Mouse (Mus musculus) liver, adult 2 months (tissue): ENCODE measurements around the gene Kmt5a.

Source experiments
- CTCF ChIP-seq: fragments of 200-500 bp; IDR thresholded peaks from 2 replicates; pipeline ENCODE4 v1.5.1; 2011; ENCODE audit warnings: low read depth, low read length, control low read depth
- POLR2A ChIP-seq: fragments of 200-500 bp; IDR thresholded peaks from 2 replicates; pipeline ENCODE4 v1.6.1; 2011; ENCODE audit warnings: low read length, control low read depth; ENCODE audit not compliant: insufficient read depth; ENCODE audit errors: extremely low read depth

DNA sequence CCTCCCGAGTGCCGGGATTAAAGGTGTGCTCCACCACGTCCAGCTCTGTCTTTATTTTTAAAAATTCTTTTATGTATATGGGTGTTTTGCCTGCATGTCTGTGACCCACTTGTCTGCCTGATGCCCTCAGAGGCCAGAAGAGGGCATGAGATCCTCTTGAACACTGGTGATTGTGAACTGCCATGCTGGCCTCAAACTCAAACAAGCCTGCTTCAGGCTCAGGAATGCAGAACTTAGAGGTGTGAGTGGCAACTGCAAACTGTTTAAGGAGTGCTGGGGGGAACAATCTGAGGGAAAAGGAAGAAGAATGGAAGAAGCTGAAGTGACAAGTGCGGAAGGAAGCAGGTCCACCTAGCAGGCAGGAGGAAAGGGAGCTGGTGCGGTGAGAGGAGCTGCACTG lies 1.5 kb upstream of the Kmt5a start:
- TF ChIP-seq CTCF: peak; percentile 65
- no peak for TF ChIP-seq POLR2A
